Mouse (Mus musculus): ENCODE data around the gene Rdh19. TPM values are rescaled to one million over a fixed set of nuclear protein-coding genes. Genes with fewer than 3 reads are reported as not detected.

The Rdh19 gene
- polyA plus RNA-seq, 1 experiment from 2014 or later, result not detected

DNA sequence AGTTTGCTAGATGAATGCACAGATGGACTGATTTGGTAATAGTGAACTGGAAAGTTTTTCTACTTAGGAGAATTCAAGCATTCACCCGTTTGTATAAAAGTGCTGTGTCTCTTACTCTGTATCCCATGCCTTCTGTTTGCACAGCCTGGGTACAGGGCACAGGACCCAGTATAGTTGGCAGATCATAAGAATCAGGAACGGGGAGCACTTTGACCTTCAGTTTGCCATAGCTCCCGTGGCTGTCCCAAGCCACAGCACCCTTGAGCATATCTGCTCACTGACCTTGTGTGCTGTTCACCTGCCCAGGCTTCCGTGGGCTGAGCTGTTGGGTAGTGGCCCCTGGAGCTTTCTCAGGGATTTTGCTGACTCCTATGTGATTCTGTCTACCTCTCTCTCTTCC is 52.0 kb downstream of the Rdh19 start:
- H3K4me2 ChIP-seq (replicated peaks; ENCODE audit: low read depth, low read length), result no peak overlapping the region
- ATAC-seq (ENCODE audit: insufficient number of reproducible peaks, insufficient read depth, low FRiP score, low read depth), result no peak
- no peaks in the 10 kb centered on the region for H3K27me3 ChIP-seq (ENCODE audit: control insufficient read depth, insufficient read depth, low read length)
- no peak overlapping the region for H3K9ac ChIP-seq (replicated peaks; ENCODE audit: low read depth, low read length)
- 74% methylated on average over 4 of the region's 4 CpGs for WGBS
- no peaks in the 10 kb centered on the region for H3K9me3 ChIP-seq (ENCODE audit: control insufficient read depth, low read depth, low read length)
- H3K4me3 ChIP-seq (ENCODE audit: low read depth, low read length), result no peak overlapping the region
- H3K27ac ChIP-seq (ENCODE audit: low read length), result no peak overlapping the region
- H3K4me1 ChIP-seq (ENCODE audit: control insufficient read depth, insufficient read depth, low read length), result peaks cover 3% of the 10 kb centered on the region; the same call in 1 of the 2 replicates
- no peaks in the 10 kb centered on the region for H3K36me3 ChIP-seq (ENCODE audit: control insufficient read depth, insufficient read depth, low read length)

- no peak overlapping the region for H3K9ac ChIP-seq (replicated peaks; ENCODE audit: low read depth, low read length)
- H3K27me3 ChIP-seq (ENCODE audit: control insufficient read depth, insufficient read depth, low read length), result no peaks in the 10 kb centered on the region
- peaks cover 3% of the 10 kb centered on the region; the same call in 1 of the 2 replicates for H3K4me1 ChIP-seq (ENCODE audit: control insufficient read depth, insufficient read depth, low read length)
- no peaks in the 10 kb centered on the region for H3K36me3 ChIP-seq (ENCODE audit: control insufficient read depth, insufficient read depth, low read length)
- H3K4me3 ChIP-seq (ENCODE audit: low read depth, low read length), result no peak overlapping the region
- H3K27ac ChIP-seq (ENCODE audit: low read length), result no peak overlapping the region
- H3K4me2 ChIP-seq (replicated peaks; ENCODE audit: low read depth, low read length), result no peak overlapping the region
- H3K9me3 ChIP-seq (ENCODE audit: control insufficient read depth, low read depth, low read length), result no peaks in the 10 kb centered on the region
- no peak for ATAC-seq (ENCODE audit: insufficient number of reproducible peaks, insufficient read depth, low FRiP score, low read depth)
- WGBS, result 68% methylated on average over 1 of the region's 1 CpGs
These were observed 53.4 kb downstream of the Rdh19 start for GRCm38 (mm10) chr10:127903116-127903515.

- Histone ChIP-seq H3K4me3 (ENCODE audit: low read depth, low read length) (no peak overlapping the region), H3K9me3 (ENCODE audit: control insufficient read depth, low read depth, low read length) (no peaks in the 10 kb centered on the region), H3K4me1 (ENCODE audit: control insufficient read depth, insufficient read depth, low read length) (peaks cover 3% of the 10 kb centered on the region; the same call in 1 of the 2 replicates), H3K9ac (replicated peaks; ENCODE audit: low read depth, low read length) (no peak overlapping the region), H3K27ac (ENCODE audit: low read length) (peak overlapping the region; percentile 10; the same call in 1 of the 2 replicates), H3K36me3 (ENCODE audit: control insufficient read depth, insufficient read depth, low read length) (no peaks in the 10 kb centered on the region), H3K27me3 (ENCODE audit: control insufficient read depth, insufficient read depth, low read length) (no peaks in the 10 kb centered on the region), H3K4me2 (replicated peaks; ENCODE audit: low read depth, low read length) (no peak overlapping the region)
- peak; percentile 80; the same call in 1 of the 2 replicates for ATAC-seq (ENCODE audit: insufficient number of reproducible peaks, insufficient read depth, low FRiP score, low read depth)
- WGBS, result 54% methylated on average over 7 of the region's 7 CpGs
These were observed 55.2 kb downstream of the Rdh19 start for GRCm38 (mm10) chr10:127904718-127905446.

- Histone ChIP-seq H3K27ac (ENCODE audit: low read length) (no peak overlapping the region), H3K9ac (replicated peaks; ENCODE audit: low read depth, low read length) (no peak overlapping the region), H3K9me3 (ENCODE audit: control insufficient read depth, low read depth, low read length) (no peaks in the 10 kb centered on the region), H3K4me2 (replicated peaks; ENCODE audit: low read depth, low read length) (no peak overlapping the region), H3K27me3 (ENCODE audit: control insufficient read depth, insufficient read depth, low read length) (no peaks in the 10 kb centered on the region), H3K4me1 (ENCODE audit: control insufficient read depth, insufficient read depth, low read length) (peaks cover 3% of the 10 kb centered on the region; the same call in 1 of the 2 replicates), H3K4me3 (ENCODE audit: low read depth, low read length) (no peak overlapping the region), H3K36me3 (ENCODE audit: control insufficient read depth, insufficient read depth, low read length) (no peaks in the 10 kb centered on the region)
- WGBS, result 82% methylated on average over 2 of the region's 2 CpGs
- ATAC-seq (ENCODE audit: insufficient number of reproducible peaks, insufficient read depth, low FRiP score, low read depth), result no peak
These were observed 56.4 kb downstream of the Rdh19 start for GRCm38 (mm10) chr10:127906138-127906537.

- no peak for ATAC-seq (ENCODE audit: insufficient number of reproducible peaks, insufficient read depth, low FRiP score, low read depth)
- Histone ChIP-seq H3K36me3 (ENCODE audit: control insufficient read depth, insufficient read depth, low read length) (no peaks in the 10 kb centered on the region), H3K4me2 (replicated peaks; ENCODE audit: low read depth, low read length) (no peak overlapping the region), H3K9ac (replicated peaks; ENCODE audit: low read depth, low read length) (no peak overlapping the region), H3K27ac (ENCODE audit: low read length) (no peak overlapping the region), H3K4me1 (ENCODE audit: control insufficient read depth, insufficient read depth, low read length) (peaks cover 3% of the 10 kb centered on the region; the same call in 1 of the 2 replicates), H3K27me3 (ENCODE audit: control insufficient read depth, insufficient read depth, low read length) (no peaks in the 10 kb centered on the region), H3K4me3 (ENCODE audit: low read depth, low read length) (no peak overlapping the region), H3K9me3 (ENCODE audit: control insufficient read depth, low read depth, low read length) (no peaks in the 10 kb centered on the region)
These were observed 57.7 kb downstream of the Rdh19 start for GRCm38 (mm10) chr10:127907386-127907951.

Other genes starting within 250 kb of the Rdh19 start
- gene Lrp1, start 228.8 kb upstream of the Rdh19 start, polyA plus RNA-seq (2014; fragmentation: Nextera tagmentation; extraction: Ambion mirVana), result 98.0 and 99.3 TPM in 2 replicates
- 24.7 and 26.5 TPM in 2 replicates for gene Stat6, start 206.9 kb upstream of the Rdh19 start, polyA plus RNA-seq (2014; fragmentation: Nextera tagmentation; extraction: Ambion mirVana)
- 10.2 and 11.3 TPM in 2 replicates for gene Nemp1, start 183.0 kb upstream of the Rdh19 start, polyA plus RNA-seq (2014; fragmentation: Nextera tagmentation; extraction: Ambion mirVana)
- 9.2 and 11.1 TPM in 2 replicates for gene Nab2, start 181.4 kb upstream of the Rdh19 start, polyA plus RNA-seq (2014; fragmentation: Nextera tagmentation; extraction: Ambion mirVana)
- gene Myo1a, start 144.8 kb upstream of the Rdh19 start, polyA plus RNA-seq (2014; fragmentation: Nextera tagmentation; extraction: Ambion mirVana), result 8.8 and 9.1 TPM in 2 replicates
- 1.6 and 2.0 TPM in 2 replicates for gene Tac2, start 125.5 kb upstream of the Rdh19 start, polyA plus RNA-seq (2014; fragmentation: Nextera tagmentation; extraction: Ambion mirVana)
- gene Zbtb39, start 110.4 kb upstream of the Rdh19 start, polyA plus RNA-seq (2014; fragmentation: Nextera tagmentation; extraction: Ambion mirVana), result 4.6 and 4.9 TPM in 2 replicates
- 0.67 and 0.87 TPM in 2 replicates for gene Gpr182, start 98.2 kb upstream of the Rdh19 start, polyA plus RNA-seq (2014; fragmentation: Nextera tagmentation; extraction: Ambion mirVana)
- not detected in 2 replicates for gene Rdh1, start 90.2 kb upstream of the Rdh19 start, polyA plus RNA-seq (2014; fragmentation: Nextera tagmentation; extraction: Ambion mirVana)
- not detected in 2 replicates for gene Rdh16f1, start 90.1 kb upstream of the Rdh19 start, polyA plus RNA-seq (2014; fragmentation: Nextera tagmentation; extraction: Ambion mirVana)
- 0.08 TPM in 1 of 2 replicates, not detected in the other for gene Rdh9, start 73.5 kb upstream of the Rdh19 start, polyA plus RNA-seq (2014; fragmentation: Nextera tagmentation; extraction: Ambion mirVana)
- not detected in 2 replicates for gene Rdh16, start 48.8 kb upstream of the Rdh19 start, polyA plus RNA-seq (2014; fragmentation: Nextera tagmentation; extraction: Ambion mirVana)
- not detected in 2 replicates for gene Rdh16f2, start 16.5 kb downstream of the Rdh19 start, polyA plus RNA-seq (2014; fragmentation: Nextera tagmentation; extraction: Ambion mirVana)
- gene Rdh7, start 38.9 kb downstream of the Rdh19 start, polyA plus RNA-seq (2014; fragmentation: Nextera tagmentation; extraction: Ambion mirVana), result not detected in 2 replicates
- gene Sdr9c7, start 48.6 kb downstream of the Rdh19 start, polyA plus RNA-seq (2014; fragmentation: Nextera tagmentation; extraction: Ambion mirVana), result not detected in 2 replicates
- not detected in 2 replicates for gene Hsd17b6, start 157.7 kb downstream of the Rdh19 start, polyA plus RNA-seq (2014; fragmentation: Nextera tagmentation; extraction: Ambion mirVana)
- gene Prim1, start 165.2 kb downstream of the Rdh19 start, polyA plus RNA-seq (2014; fragmentation: Nextera tagmentation; extraction: Ambion mirVana), result 82.3 and 82.5 TPM in 2 replicates
- 899 and 913 TPM in 2 replicates for gene Naca, start 185.6 kb downstream of the Rdh19 start, polyA plus RNA-seq (2014; fragmentation: Nextera tagmentation; extraction: Ambion mirVana)
- 474 and 487 TPM in 2 replicates for gene Ptges3, start 209.0 kb downstream of the Rdh19 start, polyA plus RNA-seq (2014; fragmentation: Nextera tagmentation; extraction: Ambion mirVana)
- gene Atp5b, start 233.3 kb downstream of the Rdh19 start, polyA plus RNA-seq (2014; fragmentation: Nextera tagmentation; extraction: Ambion mirVana), result 2,052 and 2,172 TPM in 2 replicates
- gene Baz2a, start 241.6 kb downstream of the Rdh19 start, polyA plus RNA-seq (2014; fragmentation: Nextera tagmentation; extraction: Ambion mirVana), result 28.1 and 28.2 TPM in 2 replicates

All from stomach, embryonic 14.5 days (tissue).